Mouse (Mus musculus) embryonic facial prominence, embryonic 14.5 days (tissue): ENCODE results near the gene Cldn12. TPM values are rescaled to one million over a fixed set of nuclear protein-coding genes. Genes with fewer than 3 reads are reported as not detected.

Experiments
- ATAC-seq: fragments of 200-750 bp; cut with Nextera tagmentation; 2 replicates; pipeline ENCODE4 v1.8.0; 2017; ENCODE audit warnings: low read depth, moderate number of reproducible peaks, moderate TSS enrichment
- DNase-seq: peaks from one replicate; pipeline ENCODE4 v3.0.0-alpha.2; 2015; ENCODE audit warnings: low spot score
- H3K27ac ChIP-seq: fragments of 300-500 bp; sonication (generic); replicated peaks from 2 replicates; pipeline ENCODE4 v1.5.1; 2014; ENCODE audit warnings: low read depth, mild to moderate bottlenecking, low read length, moderate library complexity
- H3K27me3 ChIP-seq: fragments of 300-500 bp; sonication (generic); replicated peaks from 2 replicates; pipeline ENCODE4 v1.6.1; 2014; ENCODE audit warnings: low read length; ENCODE audit not compliant: control insufficient read depth, insufficient read depth
- H3K36me3 ChIP-seq: fragments of 300-500 bp; sonication (generic); 2 replicates; pipeline ENCODE4 v1.6.1; 2014; ENCODE audit warnings: low read length, mixed read lengths; ENCODE audit not compliant: control insufficient read depth, insufficient read depth
- H3K4me1 ChIP-seq: fragments of 300-500 bp; sonication (generic); 2 replicates; pipeline ENCODE4 v1.6.1; 2014; ENCODE audit warnings: antibody characterized with exemption, low read length; ENCODE audit not compliant: control insufficient read depth, insufficient read depth
- H3K4me2 ChIP-seq: fragments of 300-500 bp; sonication (generic); 2 replicates; pipeline ENCODE4 v1.6.1; 2014; ENCODE audit warnings: low read depth, mild to moderate bottlenecking, low read length, moderate library complexity, mixed read lengths
- H3K4me3 ChIP-seq: fragments of 300-500 bp; sonication (generic); 2 replicates; pipeline ENCODE4 v1.5.1; 2014; ENCODE audit warnings: low read depth, mild to moderate bottlenecking, low read length
- H3K9ac ChIP-seq: fragments of 300-500 bp; sonication (generic); 2 replicates; pipeline ENCODE4 v1.6.1; 2014; ENCODE audit warnings: low read depth, mild to moderate bottlenecking, low read length, moderate library complexity, mixed read lengths
- H3K9me3 ChIP-seq: fragments of 300-500 bp; sonication (generic); 2 replicates; pipeline ENCODE4 v1.6.1; 2016; ENCODE audit warnings: low read length; ENCODE audit not compliant: control insufficient read depth
- WGBS: fragments of 180-500 bp; shearing (Covaris S2); extraction: QIAGEN DNeasy Blood & Tissue Kit; methylation state at CpG from one replicate; pipeline ENCODE4 v1.1.7; 2014; 5-methylcytosine and 5-hydroxymethylcytosine counted together
- polyA plus RNA-seq: library from polyadenylated mRNA; unstranded; fragments of >200 nt; fragmentation: Nextera tagmentation; extraction: Ambion mirVana; gene quantifications from 2 replicates; pipeline ENCODE4 v1.2.1, GENCODE M21; 2014

The Cldn12 gene
- 15.6 and 16.1 TPM in 2 replicates for polyA plus RNA-seq

DNA sequence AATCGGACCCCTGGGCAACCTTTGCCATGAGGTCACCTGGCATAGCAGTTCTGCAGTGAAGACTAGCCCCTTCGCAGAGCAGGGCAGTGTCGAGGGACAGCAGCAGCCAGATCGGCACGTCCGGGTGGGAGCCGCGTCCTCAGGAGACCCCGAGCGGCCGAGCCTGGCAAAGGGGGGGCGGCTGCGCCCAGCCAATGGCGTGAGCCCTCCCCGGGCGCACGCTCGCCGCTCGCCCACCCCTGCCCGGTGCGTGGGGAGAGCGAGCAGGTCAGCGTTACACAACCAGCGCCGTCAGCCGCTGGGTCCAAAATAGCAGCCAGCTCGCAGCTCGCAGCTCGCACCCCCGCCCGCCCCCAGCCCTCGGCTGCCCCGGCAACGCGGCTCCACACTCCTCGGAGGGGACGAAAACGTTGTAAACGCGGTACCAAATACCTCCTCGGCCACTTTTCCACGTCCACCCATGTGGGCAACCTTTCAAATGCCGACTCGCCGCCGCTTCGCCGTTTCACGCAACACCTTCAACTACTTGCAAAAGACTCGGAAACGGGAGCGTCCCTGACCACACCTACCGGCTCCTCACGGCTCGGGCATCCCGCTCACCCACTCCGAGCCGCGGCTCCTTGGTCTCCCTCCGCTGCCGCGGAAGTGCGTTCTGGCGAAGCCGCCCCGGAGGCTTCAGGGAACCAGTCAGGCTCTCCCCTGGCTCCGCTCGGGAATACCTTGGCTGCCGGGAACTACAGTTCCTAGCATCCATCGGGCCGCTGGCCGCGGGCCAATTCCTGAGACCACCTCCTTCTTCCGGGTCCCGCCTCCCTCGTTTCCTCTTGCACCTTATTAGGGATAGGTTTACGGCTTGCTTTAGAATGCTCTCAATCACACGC is at the start of gene Cldn12:
Gene Cldn12 (minus strand): TSS at position 763 of the 881 bp plus-strand sequence.
- Histone ChIP-seq H3K9ac (peak within 1 kb of the TSS; percentile 82), H3K36me3 (peaks cover 5% of the 10 kb centered on the region; the same call in 1 of the 2 replicates), H3K4me2 (peak within 1 kb of the TSS; percentile 85), H3K4me1 (0 out of 2 replicates have a peak, but pooled peaks cover 3% of the 10 kb centered on the region), H3K9me3 (no peaks in the 10 kb centered on the region), H3K27me3 (no peaks in the 10 kb centered on the region), H3K4me3 (peak within 1 kb of the TSS; percentile 79), H3K27ac (peak within 1 kb of the TSS; percentile 94)
- peak; percentile 97 for ATAC-seq
- WGBS: under 1% methylated on average over 46 of the region's 79 CpGs
- DNase-seq: peak; percentile 99

DNA sequence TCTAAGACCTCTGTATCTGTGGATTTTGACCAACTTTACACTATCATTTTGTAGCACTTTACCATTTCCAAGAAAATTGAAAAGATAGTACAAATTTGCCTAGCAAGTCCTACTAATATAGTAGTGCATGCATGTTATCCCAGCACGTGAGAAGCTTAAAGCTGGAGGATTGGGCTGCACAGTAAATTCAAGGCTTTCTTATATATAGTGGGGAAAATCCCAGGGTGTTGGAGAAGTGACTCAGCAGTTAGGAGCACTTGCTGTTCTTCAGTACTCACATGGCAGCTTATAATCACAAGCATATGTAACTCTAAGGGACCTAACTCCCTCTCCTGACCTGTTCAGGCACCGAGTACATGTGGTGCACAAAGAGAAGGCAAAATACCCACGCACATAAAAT is 47.7 kb upstream of the Cldn12 start:
- H3K4me3 ChIP-seq: no peak overlapping the region
- H3K27me3 ChIP-seq: no peaks in the 10 kb centered on the region
- no peak overlapping the region for H3K9ac ChIP-seq
- H3K27ac ChIP-seq: no peak overlapping the region
- H3K4me2 ChIP-seq: no peak overlapping the region
- no peaks in the 10 kb centered on the region for H3K36me3 ChIP-seq
- H3K9me3 ChIP-seq: no peaks in the 10 kb centered on the region
- ATAC-seq: no peak
- H3K4me1 ChIP-seq: peaks cover 11% of the 10 kb centered on the region; the same call in 1 of the 2 replicates
- WGBS: 54% methylated on average over 3 of the region's 3 CpGs
- DNase-seq: no peak

DNA sequence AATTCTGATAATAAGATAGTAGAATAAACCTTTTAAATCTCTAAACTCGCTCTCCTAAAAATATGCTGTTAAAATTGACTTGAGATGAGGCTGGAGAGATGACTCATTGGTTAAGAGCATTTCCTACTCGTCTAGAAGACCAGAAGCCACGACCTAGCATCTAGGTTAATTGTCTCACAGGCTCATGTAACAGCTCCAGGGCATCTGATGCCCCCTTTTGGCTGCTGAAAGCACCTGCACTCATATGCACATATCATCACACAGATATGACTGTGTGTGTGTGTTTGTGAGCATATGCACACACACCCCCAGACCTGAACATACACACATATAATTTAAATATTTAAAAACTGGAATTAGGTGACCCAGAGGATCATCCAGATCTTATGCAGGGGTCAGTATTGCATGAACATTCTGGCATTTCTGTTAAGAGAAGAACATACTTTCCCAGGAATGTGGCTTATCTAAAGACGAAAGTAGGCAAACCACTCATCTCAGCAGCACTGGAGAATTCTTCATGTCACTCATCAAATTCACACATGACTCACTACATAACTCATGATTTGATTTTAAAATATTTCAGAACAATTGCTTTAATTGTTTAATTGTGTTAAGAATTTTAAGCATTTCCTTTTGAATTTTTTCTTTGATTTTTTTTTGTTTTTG is 46.4 kb upstream of the Cldn12 start:
- DNase-seq (no peak), ATAC-seq (no peak)
- H3K4me3 ChIP-seq: no peak overlapping the region
- peaks cover 11% of the 10 kb centered on the region; the same call in 1 of the 2 replicates for H3K4me1 ChIP-seq
- no peaks in the 10 kb centered on the region for H3K9me3 ChIP-seq
- H3K27me3 ChIP-seq: no peaks in the 10 kb centered on the region
- no peak overlapping the region for H3K4me2 ChIP-seq
- no peak overlapping the region for H3K9ac ChIP-seq
- H3K36me3 ChIP-seq: no peaks in the 10 kb centered on the region
- 68% methylated on average over 4 of the region's 4 CpGs for WGBS
- H3K27ac ChIP-seq: no peak overlapping the region

DNA sequence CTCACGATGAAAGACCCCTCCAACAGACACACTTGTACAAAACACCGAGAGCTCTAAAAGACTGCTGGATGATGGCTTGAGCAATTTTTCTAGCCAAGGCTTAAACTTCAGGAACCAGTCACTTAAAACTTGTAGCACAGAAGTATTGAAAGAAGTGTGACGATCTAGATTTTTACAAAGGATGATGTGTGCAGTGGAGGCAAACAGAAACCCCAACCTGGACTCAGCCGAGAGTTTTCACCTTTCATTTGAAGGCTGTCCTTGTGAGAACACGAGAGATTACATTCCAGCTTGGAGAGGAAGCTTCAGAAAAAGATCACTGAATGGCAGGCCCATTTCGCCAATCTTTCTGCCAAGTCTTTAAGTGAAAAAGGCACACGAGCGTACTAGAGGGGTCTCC is 45.0 kb upstream of the Cldn12 start:
- no peaks in the 10 kb centered on the region for H3K9me3 ChIP-seq
- H3K4me1 ChIP-seq: peaks cover 11% of the 10 kb centered on the region; the same call in 1 of the 2 replicates
- DNase-seq (no peak), ATAC-seq (no peak)
- 43% methylated on average over 8 of the region's 8 CpGs for WGBS
- peak overlapping the region; percentile 86 for H3K27ac ChIP-seq
- no peaks in the 10 kb centered on the region for H3K27me3 ChIP-seq
- H3K4me3 ChIP-seq: peak overlapping the region; percentile 79
- peak overlapping the region; percentile 79 for H3K9ac ChIP-seq
- H3K36me3 ChIP-seq: peaks cover 3% of the 10 kb centered on the region
- H3K4me2 ChIP-seq: peak overlapping the region; percentile 79

- Histone ChIP-seq H3K27me3 (no peaks in the 10 kb centered on the region), H3K4me1 (peaks cover 11% of the 10 kb centered on the region; the same call in 1 of the 2 replicates), H3K27ac (peak within 1 kb of the TSS; percentile 86), H3K4me2 (peak within 1 kb of the TSS; percentile 79), H3K9me3 (no peaks in the 10 kb centered on the region), H3K36me3 (peaks cover 8% of the 10 kb centered on the region), H3K4me3 (peak within 1 kb of the TSS; percentile 79), H3K9ac (peak within 1 kb of the TSS; percentile 79)
- ATAC-seq (peak; percentile 100), DNase-seq (peak; percentile 95)
- under 1% methylated on average over 43 of the region's 43 CpGs for WGBS
These were observed 44.5 kb upstream of the Cldn12 start, which contains the start of gene Gtpbp10 for GRCm38 (mm10) chr5:5559079-5559740. Gene Gtpbp10 (minus strand): TSS chr5:5559538.

GRCm38 (mm10) chr5:5551110-5551509 is 36.4 kb upstream of the Cldn12 start:
- no peak overlapping the region for H3K4me2 ChIP-seq
- H3K27ac ChIP-seq: no peak overlapping the region
- H3K9ac ChIP-seq: no peak overlapping the region
- no peak for ATAC-seq
- no peak for DNase-seq
- H3K4me3 ChIP-seq: no peak overlapping the region
- H3K4me1 ChIP-seq: no peaks in the 10 kb centered on the region
- 100% methylated on average over 1 of the region's 1 CpGs for WGBS
- H3K27me3 ChIP-seq: no peaks in the 10 kb centered on the region
- H3K36me3 ChIP-seq: peaks cover 62% of the 10 kb centered on the region
- no peaks in the 10 kb centered on the region for H3K9me3 ChIP-seq

- Histone ChIP-seq H3K4me1 (no peaks in the 10 kb centered on the region), H3K9ac (no peak overlapping the region), H3K4me2 (no peak overlapping the region), H3K9me3 (no peaks in the 10 kb centered on the region), H3K27me3 (no peaks in the 10 kb centered on the region), H3K4me3 (no peak overlapping the region), H3K36me3 (peaks cover 57% of the 10 kb centered on the region), H3K27ac (no peak overlapping the region)
- DNase-seq (no peak), ATAC-seq (no peak)
- WGBS: 81% methylated on average over 3 of the region's 3 CpGs
These were observed 25.6 kb upstream of the Cldn12 start for GRCm38 (mm10) chr5:5540385-5540784.

DNA sequence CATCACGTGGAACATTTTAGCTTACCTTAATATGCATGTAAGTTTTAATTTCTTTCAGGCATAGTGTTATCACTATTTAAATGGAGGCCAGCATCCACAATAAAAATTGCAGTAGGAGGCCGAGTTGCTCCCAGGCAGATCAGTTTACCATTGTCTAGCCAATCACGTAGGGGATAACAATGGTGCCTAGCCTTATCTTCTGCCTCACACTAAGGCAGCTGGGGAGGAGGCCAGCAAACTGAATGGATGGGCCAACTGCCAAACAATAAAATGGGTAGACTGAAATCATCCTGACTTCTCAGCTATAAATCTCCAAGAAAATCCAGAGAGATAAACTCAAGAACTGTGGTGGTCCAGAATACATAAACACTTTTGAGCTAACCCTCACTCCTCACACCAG is 25.0 kb upstream of the Cldn12 start:
- ATAC-seq (no peak), DNase-seq (no peak)
- H3K27ac ChIP-seq: no peak overlapping the region
- no peaks in the 10 kb centered on the region for H3K4me1 ChIP-seq
- no peaks in the 10 kb centered on the region for H3K27me3 ChIP-seq
- no peaks in the 10 kb centered on the region for H3K9me3 ChIP-seq
- WGBS: 79% methylated on average over 3 of the region's 3 CpGs
- H3K36me3 ChIP-seq: peaks cover 56% of the 10 kb centered on the region
- no peak overlapping the region for H3K4me2 ChIP-seq
- H3K4me3 ChIP-seq: no peak overlapping the region
- no peak overlapping the region for H3K9ac ChIP-seq
